Mouse (Mus musculus): ENCODE results near the gene Krtap31-2. TPM values are rescaled to one million over a fixed set of nuclear protein-coding genes. Genes with fewer than 3 reads are reported as not detected.

Krtap31-2 gene
- not detected in 2 replicates for polyA plus RNA-seq (2014; fragmentation: Nextera tagmentation; extraction: Ambion mirVana)

DNA sequence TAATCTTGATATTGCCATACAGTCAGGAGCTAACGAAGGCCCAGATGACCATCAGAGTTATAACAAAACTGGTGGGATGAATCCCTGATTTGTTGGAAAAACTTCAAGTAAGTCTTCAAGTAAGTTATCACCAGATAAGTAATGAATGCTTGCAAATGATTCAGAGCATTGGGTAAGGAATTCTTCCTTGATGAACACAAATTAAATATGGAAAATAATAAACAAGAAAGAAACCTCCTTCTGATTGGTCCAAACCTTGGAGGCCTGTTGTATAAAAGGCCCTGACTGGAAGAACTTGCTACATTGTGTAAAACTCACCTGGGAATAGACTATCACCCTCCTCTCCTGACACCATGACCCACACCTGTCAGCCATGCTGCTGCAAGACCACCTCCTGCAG, at the start of gene Krtap31-2:
Krtap31-2 (plus strand) TSS at position 301 of the 400 bp plus-strand sequence.
- H3K9ac ChIP-seq (ENCODE audit: low read depth, low read length): no peak within 1 kb of the TSS
- ATAC-seq (replicated peaks; ENCODE audit: insufficient number of reproducible peaks, low FRiP score, low TSS enrichment): no peak
- H3K36me3 ChIP-seq (ENCODE audit: control insufficient read depth, insufficient read depth, low read length): no peaks in the 10 kb centered on the region
- no peaks in the 10 kb centered on the region for H3K9me3 ChIP-seq (replicated peaks; ENCODE audit: control insufficient read depth, low read length)
- no peak within 1 kb of the TSS for H3K4me3 ChIP-seq (ENCODE audit: low read depth, low read length)
- no peaks in the 10 kb centered on the region for H3K27me3 ChIP-seq (ENCODE audit: control insufficient read depth, insufficient read depth, low read length)
- WGBS (ENCODE audit: insufficient replicate concordance): 73% methylated on average over 1 of the region's 1 CpGs
- no peak within 1 kb of the TSS for H3K27ac ChIP-seq (ENCODE audit: low read depth, low read length)
- H3K4me2 ChIP-seq: no peak within 1 kb of the TSS
- H3K4me1 ChIP-seq (ENCODE audit: control insufficient read depth, insufficient read depth, low read length): no peaks in the 10 kb centered on the region

DNA sequence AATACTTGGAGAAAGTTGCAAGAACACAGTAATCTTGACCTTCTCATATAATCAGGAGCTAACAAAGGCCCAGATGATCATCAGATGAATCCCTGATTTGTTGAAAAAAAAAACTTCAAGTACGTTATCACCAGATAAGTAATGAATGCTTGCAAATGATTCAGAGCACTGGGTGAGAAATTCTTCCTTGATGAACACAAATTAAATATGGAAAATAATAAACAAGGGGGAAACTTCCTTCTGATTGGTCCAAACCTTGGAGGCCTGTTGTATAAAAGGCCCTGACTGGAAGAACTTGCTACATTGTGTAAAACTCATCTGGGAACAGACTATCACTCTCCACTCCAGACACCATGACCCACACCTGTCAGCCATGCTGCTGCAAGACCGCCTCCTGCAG, 28.5 kb upstream of the Krtap31-2 start, which contains the start of gene Krtap31-1:
Krtap31-1 (plus strand) TSS at position 301 of the 400 bp plus-strand sequence.
- no peaks in the 10 kb centered on the region for H3K9me3 ChIP-seq (replicated peaks; ENCODE audit: control insufficient read depth, low read length)
- no peak within 1 kb of the TSS for H3K4me3 ChIP-seq (ENCODE audit: low read depth, low read length)
- H3K4me2 ChIP-seq: no peak within 1 kb of the TSS
- ATAC-seq (replicated peaks; ENCODE audit: insufficient number of reproducible peaks, low FRiP score, low TSS enrichment): no peak
- no peak within 1 kb of the TSS for H3K9ac ChIP-seq (ENCODE audit: low read depth, low read length)
- 67% methylated on average over 2 of the region's 2 CpGs for WGBS (ENCODE audit: insufficient replicate concordance)
- H3K27me3 ChIP-seq (ENCODE audit: control insufficient read depth, insufficient read depth, low read length): no peaks in the 10 kb centered on the region
- H3K27ac ChIP-seq (ENCODE audit: low read depth, low read length): no peak within 1 kb of the TSS
- H3K36me3 ChIP-seq (ENCODE audit: control insufficient read depth, insufficient read depth, low read length): no peaks in the 10 kb centered on the region
- no peaks in the 10 kb centered on the region for H3K4me1 ChIP-seq (ENCODE audit: control insufficient read depth, insufficient read depth, low read length)

DNA sequence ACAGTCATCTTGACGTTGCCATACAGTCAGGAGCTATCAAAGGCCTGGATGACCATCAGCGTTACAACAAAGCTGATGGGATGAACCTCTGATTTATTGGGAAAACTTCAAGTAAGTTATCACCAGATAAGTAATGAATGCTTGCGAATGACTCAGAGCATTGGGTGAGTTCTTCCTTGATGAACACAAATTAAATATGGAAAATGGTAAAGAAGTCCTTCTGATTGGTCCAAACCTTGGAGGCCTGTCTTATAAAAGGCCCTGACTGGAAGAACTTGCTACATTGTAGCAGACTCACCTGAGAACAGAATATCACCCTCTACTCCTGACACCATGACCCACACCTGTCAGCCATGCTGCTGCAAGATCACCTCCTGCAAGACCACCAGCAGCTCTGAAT, 21.6 kb upstream of the Krtap31-2 start, which contains the start of gene Gm11565:
Gm11565 (plus strand) TSS at position 301 of the 400 bp plus-strand sequence.
- Histone ChIP-seq H3K9ac (ENCODE audit: low read depth, low read length) (no peak within 1 kb of the TSS), H3K4me2 (no peak within 1 kb of the TSS), H3K4me1 (ENCODE audit: control insufficient read depth, insufficient read depth, low read length) (no peaks in the 10 kb centered on the region), H3K9me3 (replicated peaks; ENCODE audit: control insufficient read depth, low read length) (no peaks in the 10 kb centered on the region), H3K27me3 (ENCODE audit: control insufficient read depth, insufficient read depth, low read length) (no peaks in the 10 kb centered on the region), H3K36me3 (ENCODE audit: control insufficient read depth, insufficient read depth, low read length) (no peaks in the 10 kb centered on the region), H3K27ac (ENCODE audit: low read depth, low read length) (no peak within 1 kb of the TSS), H3K4me3 (ENCODE audit: low read depth, low read length) (no peak within 1 kb of the TSS)
- 77% methylated on average over 3 of the region's 3 CpGs for WGBS (ENCODE audit: insufficient replicate concordance)
- no peak for ATAC-seq (replicated peaks; ENCODE audit: insufficient number of reproducible peaks, low FRiP score, low TSS enrichment)

DNA sequence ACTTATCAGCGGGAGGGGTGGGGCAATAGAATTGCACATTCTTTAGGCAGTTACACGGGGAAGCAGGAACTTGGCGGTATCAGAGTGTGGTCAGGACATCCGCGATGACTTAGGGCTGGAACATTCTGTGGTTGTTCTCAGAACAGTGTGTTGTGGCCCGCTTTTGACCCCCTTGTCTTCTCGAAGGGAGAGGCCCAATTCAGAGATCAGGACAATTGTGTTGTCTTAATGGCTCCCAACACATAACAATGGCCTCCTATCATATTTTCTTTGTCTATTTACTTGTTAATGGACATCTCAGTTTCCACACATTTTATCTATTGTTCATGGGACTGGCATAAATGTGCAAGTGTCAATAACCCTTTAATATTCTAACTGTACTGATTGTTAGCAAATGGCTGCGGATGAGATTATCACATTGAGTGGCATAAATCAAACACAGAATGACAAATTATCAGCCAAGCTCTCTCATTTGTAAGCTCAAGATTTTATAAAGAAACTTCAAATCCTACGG, 1.7 kb downstream of the Krtap31-2 start:
- no peaks in the 10 kb centered on the region for H3K36me3 ChIP-seq (ENCODE audit: control insufficient read depth, insufficient read depth, low read length)
- no peaks in the 10 kb centered on the region for H3K9me3 ChIP-seq (replicated peaks; ENCODE audit: control insufficient read depth, low read length)
- no peak overlapping the region for H3K9ac ChIP-seq (ENCODE audit: low read depth, low read length)
- no peaks in the 10 kb centered on the region for H3K27me3 ChIP-seq (ENCODE audit: control insufficient read depth, insufficient read depth, low read length)
- no peak overlapping the region for H3K27ac ChIP-seq (ENCODE audit: low read depth, low read length)
- H3K4me2 ChIP-seq: no peak overlapping the region
- H3K4me3 ChIP-seq (ENCODE audit: low read depth, low read length): no peak overlapping the region
- no peak for ATAC-seq (replicated peaks; ENCODE audit: insufficient number of reproducible peaks, low FRiP score, low TSS enrichment)
- H3K4me1 ChIP-seq (ENCODE audit: control insufficient read depth, insufficient read depth, low read length): no peaks in the 10 kb centered on the region
- WGBS (ENCODE audit: insufficient replicate concordance): 80% methylated on average over 9 of the region's 9 CpGs

DNA sequence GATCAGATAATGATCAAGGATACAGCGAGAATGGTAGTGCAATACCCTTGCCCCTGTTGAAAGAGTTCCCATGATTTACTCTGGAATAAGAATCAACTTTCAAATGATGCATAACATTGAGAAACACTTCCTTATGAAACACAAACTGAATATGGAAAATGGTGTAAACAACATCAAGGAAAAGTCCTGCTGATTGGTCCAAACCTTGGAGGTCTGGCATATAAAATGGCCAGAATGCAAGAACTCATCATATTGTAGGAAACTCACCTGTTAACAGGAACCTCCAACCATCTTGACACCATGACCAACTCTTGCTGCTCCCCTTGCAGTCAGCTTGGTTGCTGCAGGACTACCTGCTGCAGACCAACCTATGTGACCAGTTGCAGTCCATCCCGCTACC, 12.1 kb downstream of the Krtap31-2 start, which contains the start of gene Krtap9-5:
Krtap9-5 (plus strand) TSS at position 301 of the 400 bp plus-strand sequence.
- WGBS (ENCODE audit: insufficient replicate concordance): 88% methylated on average over 2 of the region's 2 CpGs
- Histone ChIP-seq H3K9me3 (replicated peaks; ENCODE audit: control insufficient read depth, low read length) (no peaks in the 10 kb centered on the region), H3K4me2 (no peak within 1 kb of the TSS), H3K27me3 (ENCODE audit: control insufficient read depth, insufficient read depth, low read length) (no peaks in the 10 kb centered on the region), H3K4me3 (ENCODE audit: low read depth, low read length) (no peak within 1 kb of the TSS), H3K9ac (ENCODE audit: low read depth, low read length) (no peak within 1 kb of the TSS), H3K4me1 (ENCODE audit: control insufficient read depth, insufficient read depth, low read length) (no peaks in the 10 kb centered on the region), H3K27ac (ENCODE audit: low read depth, low read length) (no peak within 1 kb of the TSS), H3K36me3 (ENCODE audit: control insufficient read depth, insufficient read depth, low read length) (no peaks in the 10 kb centered on the region; the same call in 1 of the 2 replicates)
- no peak for ATAC-seq (replicated peaks; ENCODE audit: insufficient number of reproducible peaks, low FRiP score, low TSS enrichment)

DNA sequence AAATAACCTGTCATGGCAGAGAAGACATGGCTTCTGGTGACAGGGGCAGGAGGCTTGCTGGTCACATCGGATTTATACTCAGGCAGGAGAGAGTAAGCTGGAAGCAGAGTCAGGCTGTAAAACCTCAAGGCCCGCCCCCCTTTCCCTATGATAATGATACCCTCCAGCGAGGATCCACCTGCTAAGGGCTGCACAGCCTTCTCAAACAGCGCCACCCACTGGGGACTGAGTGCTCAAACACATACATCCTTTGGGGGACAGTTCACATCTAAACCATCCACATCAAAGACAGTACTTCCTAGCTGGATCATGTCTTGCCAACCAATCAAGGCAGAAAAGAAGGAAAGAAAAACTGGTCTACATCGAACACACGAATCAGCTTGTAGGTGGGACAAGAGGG, 28.1 kb downstream of the Krtap31-2 start:
- H3K4me1 ChIP-seq (ENCODE audit: control insufficient read depth, insufficient read depth, low read length): no peaks in the 10 kb centered on the region; the same call in 1 of the 2 replicates
- 55% methylated on average over 6 of the region's 6 CpGs for WGBS (ENCODE audit: insufficient replicate concordance)
- no peak for ATAC-seq (replicated peaks; ENCODE audit: insufficient number of reproducible peaks, low FRiP score, low TSS enrichment)
- no peak overlapping the region for H3K4me3 ChIP-seq (ENCODE audit: low read depth, low read length)
- H3K9me3 ChIP-seq (replicated peaks; ENCODE audit: control insufficient read depth, low read length): no peaks in the 10 kb centered on the region
- H3K4me2 ChIP-seq: no peak overlapping the region
- H3K27ac ChIP-seq (ENCODE audit: low read depth, low read length): no peak overlapping the region
- no peaks in the 10 kb centered on the region for H3K27me3 ChIP-seq (ENCODE audit: control insufficient read depth, insufficient read depth, low read length)
- no peaks in the 10 kb centered on the region for H3K36me3 ChIP-seq (ENCODE audit: control insufficient read depth, insufficient read depth, low read length)
- H3K9ac ChIP-seq (ENCODE audit: low read depth, low read length): no peak overlapping the region

DNA sequence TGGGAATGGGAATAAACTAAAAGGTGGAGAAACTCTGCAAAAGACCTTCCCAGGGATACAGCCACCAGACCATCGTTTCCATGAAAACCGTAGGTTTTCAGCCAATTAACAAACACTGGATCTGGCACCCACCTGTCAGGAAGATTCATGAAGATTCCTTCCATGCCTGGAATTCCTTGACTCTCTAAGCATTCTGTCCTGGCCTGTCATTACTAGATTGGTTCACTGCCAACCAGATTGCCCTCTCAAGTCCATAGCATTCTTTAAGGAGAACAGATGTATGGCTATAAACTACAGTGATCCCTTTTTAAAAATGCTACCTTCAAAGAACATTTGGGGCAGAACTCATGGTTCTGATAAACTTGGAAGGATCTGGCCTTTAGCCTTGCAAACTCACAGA, 29.9 kb downstream of the Krtap31-2 start:
- no peaks in the 10 kb centered on the region for H3K27me3 ChIP-seq (ENCODE audit: control insufficient read depth, insufficient read depth, low read length)
- H3K9me3 ChIP-seq (replicated peaks; ENCODE audit: control insufficient read depth, low read length): no peaks in the 10 kb centered on the region
- H3K4me2 ChIP-seq: no peak overlapping the region
- no peaks in the 10 kb centered on the region for H3K36me3 ChIP-seq (ENCODE audit: control insufficient read depth, insufficient read depth, low read length)
- H3K4me1 ChIP-seq (ENCODE audit: control insufficient read depth, insufficient read depth, low read length): no peaks in the 10 kb centered on the region; the same call in 1 of the 2 replicates
- WGBS (ENCODE audit: insufficient replicate concordance): 51% methylated on average over 2 of the region's 2 CpGs
- H3K27ac ChIP-seq (ENCODE audit: low read depth, low read length): no peak overlapping the region
- ATAC-seq (replicated peaks; ENCODE audit: insufficient number of reproducible peaks, low FRiP score, low TSS enrichment): no peak
- no peak overlapping the region for H3K9ac ChIP-seq (ENCODE audit: low read depth, low read length)
- H3K4me3 ChIP-seq (ENCODE audit: low read depth, low read length): no peak overlapping the region

DNA sequence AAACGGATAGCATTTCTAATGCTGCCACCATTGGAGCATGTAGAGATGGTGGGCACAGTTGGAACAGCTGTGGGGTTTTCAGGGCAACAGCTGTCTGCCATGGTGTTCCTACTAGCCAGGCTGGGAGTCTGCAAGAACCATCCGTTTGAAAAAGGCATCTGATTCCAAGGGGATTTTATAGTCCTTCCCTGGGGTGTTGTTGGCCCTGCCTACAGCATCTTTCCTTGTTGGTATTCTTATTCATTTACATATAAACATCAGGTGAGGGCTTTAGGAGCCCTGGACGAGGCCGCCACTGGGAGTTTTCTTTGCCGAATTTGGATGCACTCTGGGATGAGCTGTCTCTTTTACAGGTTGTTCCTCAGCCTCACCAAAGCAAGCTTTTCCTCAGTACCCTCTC, 42.9 kb downstream of the Krtap31-2 start, which contains the start of gene Krtap29-1:
Krtap29-1 (minus strand) TSS at position 101 of the 400 bp plus-strand sequence.
- Histone ChIP-seq H3K9ac (ENCODE audit: low read depth, low read length) (no peak within 1 kb of the TSS), H3K4me3 (ENCODE audit: low read depth, low read length) (no peak within 1 kb of the TSS), H3K27ac (ENCODE audit: low read depth, low read length) (no peak within 1 kb of the TSS), H3K4me1 (ENCODE audit: control insufficient read depth, insufficient read depth, low read length) (no peaks in the 10 kb centered on the region), H3K9me3 (replicated peaks; ENCODE audit: control insufficient read depth, low read length) (no peaks in the 10 kb centered on the region), H3K36me3 (ENCODE audit: control insufficient read depth, insufficient read depth, low read length) (no peaks in the 10 kb centered on the region), H3K4me2 (no peak within 1 kb of the TSS), H3K27me3 (ENCODE audit: control insufficient read depth, insufficient read depth, low read length) (no peaks in the 10 kb centered on the region)
- no peak for ATAC-seq (replicated peaks; ENCODE audit: insufficient number of reproducible peaks, low FRiP score, low TSS enrichment)
- whole genome bisulfite sequencing (ENCODE audit: insufficient replicate concordance): 67% methylated on average over 5 of the region's 5 CpGs

DNA sequence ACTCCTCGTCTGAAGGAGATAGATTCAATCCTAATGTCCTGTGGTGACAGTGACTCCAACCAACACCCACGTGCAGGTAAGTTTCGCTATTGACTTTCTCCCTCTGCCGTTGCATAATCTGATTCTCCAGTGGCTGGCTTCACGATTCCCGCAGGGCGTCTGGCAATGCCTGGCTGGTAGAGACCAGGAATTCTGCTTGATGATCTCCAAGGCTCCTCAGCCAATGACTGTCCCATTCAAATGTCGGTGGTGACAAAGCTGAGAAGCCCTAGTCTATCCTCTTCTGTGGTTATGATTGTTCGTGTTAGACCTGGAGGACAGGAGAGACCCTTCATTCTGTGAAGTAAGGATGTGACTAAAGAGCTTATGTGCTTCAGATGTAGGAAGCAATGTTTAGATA, 46.6 kb downstream of the Krtap31-2 start:
- no peak for ATAC-seq (replicated peaks; ENCODE audit: insufficient number of reproducible peaks, low FRiP score, low TSS enrichment)
- Histone ChIP-seq H3K4me3 (ENCODE audit: low read depth, low read length) (no peak overlapping the region), H3K4me2 (no peak overlapping the region), H3K27ac (ENCODE audit: low read depth, low read length) (no peak overlapping the region), H3K27me3 (ENCODE audit: control insufficient read depth, insufficient read depth, low read length) (0 out of 2 replicates have a peak, but pooled peaks cover 4% of the 10 kb centered on the region), H3K9ac (ENCODE audit: low read depth, low read length) (no peak overlapping the region), H3K9me3 (replicated peaks; ENCODE audit: control insufficient read depth, low read length) (no peaks in the 10 kb centered on the region), H3K36me3 (ENCODE audit: control insufficient read depth, insufficient read depth, low read length) (no peaks in the 10 kb centered on the region), H3K4me1 (ENCODE audit: control insufficient read depth, insufficient read depth, low read length) (no peaks in the 10 kb centered on the region)
- 78% methylated on average over 9 of the region's 9 CpGs for WGBS (ENCODE audit: insufficient replicate concordance)

Data from heart, embryonic 11.5 days (tissue).